Mouse (Mus musculus) megakaryocyte-erythroid progenitor cell, adult 5 weeks (primary cell): Measurements from ENCODE around the gene Ska2. TPM values are rescaled to one million over a fixed set of nuclear protein-coding genes. Genes with fewer than 3 reads are reported as not detected.

ENCODE experiments used
- polyA plus RNA-seq: library from polyadenylated mRNA; stranded (reverse); fragments of >175 nt; gene quantifications from 2 replicates; pipeline ENCODE4 v1.2.3, GENCODE M21; 2012

The Ska2 gene
- polyA plus RNA-seq, result 0.64 and 0.69 TPM in 2 replicates

DNA sequence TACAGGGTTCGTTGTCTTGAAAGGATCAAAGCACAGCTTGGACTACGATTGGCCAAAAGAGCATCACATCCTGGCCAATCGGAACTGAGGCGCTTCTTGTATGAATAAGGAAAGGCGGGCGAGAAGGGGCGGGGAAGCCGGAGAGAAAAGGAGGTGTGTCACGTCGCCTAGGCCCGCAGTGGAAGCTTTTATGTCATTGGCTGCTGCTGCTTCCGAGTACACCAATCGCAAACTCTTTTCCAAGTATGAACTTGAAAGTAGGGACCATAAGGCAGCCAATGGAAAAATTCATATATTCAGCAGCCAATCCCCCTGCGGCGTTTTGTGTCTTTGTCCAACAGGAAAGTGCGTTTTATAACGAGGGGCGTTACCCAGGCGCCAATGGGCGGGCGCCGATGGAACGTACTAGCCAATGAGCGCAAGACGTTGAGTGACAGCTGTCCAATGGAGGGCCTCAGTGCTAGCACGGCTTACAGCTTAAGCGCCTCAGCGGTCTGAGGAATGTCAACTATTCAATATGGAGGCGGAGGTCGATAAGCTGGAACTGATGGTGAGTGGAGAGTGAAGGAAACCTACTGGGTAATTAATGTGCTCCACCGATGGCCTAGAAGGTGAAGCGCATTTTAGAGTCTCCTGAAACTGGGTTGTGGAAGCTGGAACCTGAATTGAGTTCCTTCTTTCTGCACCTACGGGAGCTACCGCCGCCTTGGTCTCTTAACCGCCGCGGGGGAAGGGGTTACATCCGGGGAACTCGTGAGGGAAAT is at the start of gene Ska2:
TSS of gene Ska2 (plus strand) at position 480 of the 764 bp plus-strand sequence.

DNA sequence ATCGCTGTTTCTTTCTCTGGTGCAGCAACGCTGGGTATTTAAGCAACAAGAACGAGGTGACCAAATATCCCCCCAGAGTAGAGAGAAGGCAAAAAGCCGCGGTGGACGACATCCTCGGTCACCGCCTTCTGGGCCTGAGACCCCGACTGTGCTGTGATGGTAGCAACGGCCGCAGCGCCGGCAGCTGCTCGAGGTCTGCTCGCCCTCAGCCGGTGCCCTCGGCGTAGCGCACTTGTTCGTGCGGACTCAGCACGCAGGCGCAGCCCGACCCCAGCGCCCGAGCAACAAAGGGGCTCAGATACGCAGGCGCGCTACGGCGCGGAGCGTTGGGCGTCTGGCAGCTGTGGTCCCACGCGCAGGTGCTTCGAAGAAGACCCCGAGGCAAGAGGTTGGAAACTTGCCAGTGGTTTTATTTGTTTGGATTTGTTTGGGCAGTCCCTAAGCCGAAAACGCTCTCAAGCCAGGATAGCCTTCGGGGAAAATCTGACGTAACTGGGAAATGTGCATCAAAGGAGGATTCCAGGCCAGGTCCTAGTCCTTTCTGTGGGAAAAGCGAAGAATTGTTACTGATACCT is 35.1 kb upstream of the Ska2 start, which contains the start of gene Gdpd1:
TSS of gene Gdpd1 (minus strand) at position 197 of the 575 bp plus-strand sequence.

DNA sequence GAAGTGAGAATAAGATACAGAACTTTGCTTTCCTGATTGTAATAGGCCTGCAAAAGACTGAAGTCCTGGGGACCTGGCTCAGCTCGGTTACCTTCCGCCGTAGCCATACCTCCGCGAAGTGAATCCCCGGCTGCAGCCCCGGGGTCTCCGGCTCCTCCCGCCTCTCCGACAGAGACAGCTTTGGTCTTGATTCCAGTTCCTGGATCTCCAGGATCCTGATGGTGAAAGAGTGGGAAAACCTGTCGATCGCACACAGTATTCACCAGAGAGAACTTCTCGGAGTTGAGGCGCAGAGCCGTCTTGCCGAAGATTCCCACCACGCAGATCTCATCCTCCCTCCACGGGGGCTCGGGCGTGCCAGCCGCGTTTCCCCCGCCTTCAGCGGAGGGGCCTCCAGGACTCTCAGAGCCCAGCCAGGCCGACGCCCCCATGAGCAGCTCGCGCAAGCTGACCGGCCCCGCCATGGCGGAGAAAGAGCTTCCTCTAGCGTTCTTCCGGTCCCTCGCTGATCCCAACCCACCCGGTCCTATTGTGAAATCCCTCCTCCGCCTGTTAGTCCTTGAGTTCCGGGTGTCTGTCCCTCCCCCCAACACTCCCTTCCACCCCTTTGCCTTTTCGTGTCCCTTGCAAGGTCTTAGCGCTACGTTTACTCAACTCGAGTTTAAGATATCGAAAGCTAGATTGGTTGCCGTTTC is 22.6 kb upstream of the Ska2 start, which contains the start of gene Smg8:
TSS of gene Smg8 (minus strand) at position 485 of the 695 bp plus-strand sequence.

DNA sequence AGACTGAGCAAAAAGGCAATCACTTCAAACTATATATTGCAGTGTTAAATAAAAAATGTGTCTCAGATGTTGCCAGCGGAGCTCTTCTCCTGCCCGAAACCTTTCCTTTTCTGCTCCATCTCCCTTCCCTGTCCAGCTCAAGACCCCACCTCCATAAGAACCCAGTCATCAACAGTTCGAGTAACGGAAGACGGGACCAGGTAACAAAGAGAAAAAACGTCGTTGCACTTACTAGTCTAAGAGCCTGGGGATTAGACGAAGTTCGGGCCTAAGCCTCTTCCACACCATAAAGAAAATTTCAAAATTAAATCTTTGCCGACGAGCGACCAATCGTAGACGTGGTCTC is 652 bp upstream of the Ska2 start, which contains the start of gene Prr11:
TSS of gene Prr11 (minus strand) at position 300 of the 346 bp plus-strand sequence.

DNA sequence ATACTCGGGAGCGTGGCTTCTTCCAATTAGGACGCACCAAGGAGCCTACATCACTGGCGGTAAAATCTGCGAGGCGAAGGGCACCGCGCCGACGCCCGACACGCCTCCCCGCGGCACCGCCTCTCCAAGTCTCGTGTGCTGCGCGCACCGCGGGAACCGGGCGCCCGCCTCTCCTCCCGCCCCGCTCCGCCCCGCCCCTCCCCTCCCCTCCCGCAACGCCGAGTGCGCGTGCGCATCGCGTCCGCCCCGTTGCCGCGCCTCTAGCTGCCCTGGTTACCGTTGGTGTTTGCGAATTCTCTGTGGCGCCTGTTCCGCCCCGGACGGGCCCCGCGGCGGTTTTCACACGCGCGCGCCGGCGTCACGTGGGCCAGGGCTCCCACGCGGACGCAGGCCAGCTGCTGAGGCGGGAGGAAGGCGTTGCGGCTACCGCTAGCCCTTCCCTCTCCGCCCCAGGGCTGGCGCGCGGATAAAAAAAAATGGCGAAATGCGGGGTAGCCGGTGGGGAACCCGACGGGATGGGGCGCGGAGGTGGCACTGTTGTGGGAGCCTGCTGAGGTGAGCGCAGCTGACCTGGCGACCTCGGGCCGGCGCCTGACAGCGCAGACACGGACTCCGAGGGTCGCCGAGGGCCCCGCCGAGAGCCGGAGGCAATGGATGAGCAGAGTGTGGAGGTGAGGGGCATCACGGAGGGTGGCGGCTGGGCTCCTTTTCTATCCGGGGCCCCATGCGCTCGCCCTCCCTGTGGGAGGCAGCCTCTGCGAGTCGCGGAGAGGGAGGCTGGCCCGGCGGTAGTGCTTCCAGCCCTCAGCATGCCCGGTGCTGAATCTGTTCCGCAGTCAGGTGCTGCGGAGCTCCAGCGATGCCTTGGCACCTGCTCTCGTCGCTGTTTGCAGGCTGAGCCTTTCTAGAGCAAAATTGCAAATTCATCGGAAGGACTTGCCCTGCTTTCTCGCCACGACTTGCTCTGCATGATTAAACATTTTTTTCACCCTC is 18.1 kb downstream of the Ska2 start, which contains the start of gene Trim37:
TSS of gene Trim37 (plus strand) at position 254 of the 993 bp plus-strand sequence.

Other genes starting within 250 kb of the Ska2 start
- 5.3 and 5.4 TPM in 2 replicates for gene Ypel2, start 115.5 kb upstream of the Ska2 start, polyA plus RNA-seq
- 0.13 and 0.21 TPM in 2 replicates for gene Gdpd1, start 35.2 kb upstream of the Ska2 start, polyA plus RNA-seq
- 4.3 and 5.5 TPM in 2 replicates for gene Smg8, start 22.5 kb upstream of the Ska2 start, polyA plus RNA-seq
- 1.1 and 2.1 TPM in 2 replicates for gene Prr11, start 526 bp upstream of the Ska2 start, polyA plus RNA-seq
- gene Trim37, start 17.8 kb downstream of the Ska2 start, polyA plus RNA-seq, result 18.8 and 19.0 TPM in 2 replicates
- gene Ppm1e, start 249.8 kb downstream of the Ska2 start, polyA plus RNA-seq, result 0.51 and 1.5 TPM in 2 replicates